Comparison of ENCODE assay signal across 15 mouse cellular contexts in genomic region chr4:58464390-58465164, GRCm38 (mm10).
DNase-seq lines count a peak whose midpoint lies in the region; ATAC-seq and TF ChIP-seq lines count a peak whose summit lies in the region.
"Had no signal": no experiment of that assay in that cellular context is flagged by ENCODE, and none has a peak within 500 bp of the region (broad histone marks: within the 10 kb centered on the region; RNA-seq: fewer than 3 reads in every experiment).

No protein-coding gene starts in this region.

- WGBS in forebrain, embryonic 11.5 days: 90% methylated on average over 13 of the region's 13 CpGs
- 77% methylated on average over 13 of the region's 13 CpGs for WGBS in liver, postnatal 0 days (ENCODE audit: insufficient replicate concordance)

- H3K9me3 ChIP-seq in forebrain, embryonic 11.5 days (ENCODE audit: control insufficient read depth, low read length): no peaks in the 10 kb centered on the region
- no peaks in the 10 kb centered on the region for H3K9me3 ChIP-seq in liver, postnatal 0 days (ENCODE audit: low read length)
- H3K9me3 ChIP-seq: limb, embryonic 12.5 days; midbrain, embryonic 15.5 days had no signal

- H3K4me3 ChIP-seq in forebrain, embryonic 11.5 days (ENCODE audit: low read depth, low read length): no peak overlapping the region
- H3K4me3 ChIP-seq in liver, postnatal 0 days (ENCODE audit: low read depth, low read length): no peak overlapping the region
- H3K4me3 ChIP-seq: limb, embryonic 12.5 days; midbrain, embryonic 15.5 days had no signal

- H3K9ac ChIP-seq in forebrain, embryonic 11.5 days (ENCODE audit: low read length): no peak overlapping the region
- no peak overlapping the region for H3K9ac ChIP-seq in liver, postnatal 0 days (replicated peaks)
- H3K9ac ChIP-seq: limb, embryonic 12.5 days; midbrain, embryonic 15.5 days had no signal

- TF ChIP-seq CTCF in liver, postnatal 0 days (IDR thresholded peaks at IDR 0.05; ENCODE audit: low read depth): no peak

- no peak overlapping the region for H3K4me2 ChIP-seq in forebrain, embryonic 11.5 days (ENCODE audit: low read depth, low read length, severe bottlenecking)
- no peak overlapping the region for H3K4me2 ChIP-seq in liver, postnatal 0 days (ENCODE audit: low read depth, low read length)
- H3K4me2 ChIP-seq: heart, embryonic 11.5 days; limb, embryonic 12.5 days; midbrain, embryonic 15.5 days had no signal

- H3K4me1 ChIP-seq in forebrain, embryonic 11.5 days (replicated peaks; ENCODE audit: control insufficient read depth, insufficient read depth, low read length): no peaks in the 10 kb centered on the region
- H3K4me1 ChIP-seq in liver, postnatal 0 days (ENCODE audit: insufficient read depth): no peaks in the 10 kb centered on the region; the same call in 1 of the 2 replicates
- H3K4me1 ChIP-seq: midbrain, embryonic 15.5 days had no signal

- no peak for TF ChIP-seq EP300 in liver, postnatal 0 days (IDR thresholded peaks at IDR 0.05; ENCODE audit: low read depth)

- ATAC-seq in frontal cortex, adult (ENCODE audit: low TSS enrichment): peak; percentile 75
- ATAC-seq in forebrain, embryonic 11.5 days (replicated peaks; ENCODE audit: low FRiP score): no peak
- ATAC-seq in liver, postnatal 0 days: no peak
- ATAC-seq: CD4-positive, CD25-positive, alpha-beta regulatory T cell, adult 4 months; inflammation-experienced regulatory T-cells, adult 6 months; midbrain, embryonic 15.5 days had no signal

- DNase-seq in frontal cortex, postnatal 14 days (ENCODE audit: low spot score in 2 of 2): no peak
- DNase-seq in right cerebral cortex, adult 2 months (ENCODE audit: low spot score in 2 of 2): peak; percentile 27 to 46
- no peak for DNase-seq in right cerebral cortex, postnatal 4 days
- peak; percentile 72 for DNase-seq in brain, adult 2 months (ENCODE audit: low read depth, low spot score)
- peak; percentile 33 for DNase-seq in telencephalon, adult 2 months (ENCODE audit: low read depth, low spot score)
- no peak for DNase-seq in forebrain, embryonic 11.5 days (ENCODE audit: low spot score)
- no peak for DNase-seq in liver, postnatal 0 days
- DNase-seq: cerebellum, adult 11-12 months; kidney, postnatal 10 days had no signal

- no peaks in the 10 kb centered on the region for H3K27me3 ChIP-seq in forebrain, embryonic 11.5 days (ENCODE audit: control insufficient read depth, insufficient read depth, low read length)
- no peaks in the 10 kb centered on the region for H3K27me3 ChIP-seq in liver, postnatal 0 days (ENCODE audit: insufficient read depth, low read length)
- H3K27me3 ChIP-seq: limb, embryonic 12.5 days; midbrain, embryonic 15.5 days had no signal

- no peak overlapping the region for H3K27ac ChIP-seq in forebrain, embryonic 11.5 days (ENCODE audit: low read depth, low read length)
- no peak overlapping the region for H3K27ac ChIP-seq in liver, postnatal 0 days (ENCODE audit: low read depth)
- H3K27ac ChIP-seq: limb, embryonic 12.5 days; midbrain, embryonic 15.5 days had no signal

- no peaks in the 10 kb centered on the region for H3K36me3 ChIP-seq in forebrain, embryonic 11.5 days (ENCODE audit: control insufficient read depth, insufficient read depth, low read length)
- H3K36me3 ChIP-seq in liver, postnatal 0 days (replicated peaks; ENCODE audit: insufficient read depth, low read length): no peaks in the 10 kb centered on the region
- H3K36me3 ChIP-seq: midbrain, embryonic 15.5 days had no signal

Comparison
In these comparisons a context has a peak if more than half of its experiments do, and no peak if none do; other contexts are left out.
1. DNase-seq: peak in right cerebral cortex, adult 2 months (2 of 2), brain, adult 2 months (single experiment) and telencephalon, adult 2 months (single experiment); none in frontal cortex, postnatal 14 days (0 of 2), right cerebral cortex, postnatal 4 days (single experiment), forebrain, embryonic 11.5 days (single experiment) and liver, postnatal 0 days (single experiment).